Mouse (Mus musculus): Measurements from ENCODE around the gene Mrps2. TPM values are rescaled to one million over a fixed set of nuclear protein-coding genes. Genes with fewer than 3 reads are reported as not detected.
"Not testable (repeated sequence)": the region's sequence is repeated elsewhere in the genome, so short reads cannot be mapped to it uniquely, and the experiment has no call there.

Mrps2 gene
- polyA plus RNA-seq, 1 experiment, result 16.4 TPM

DNA sequence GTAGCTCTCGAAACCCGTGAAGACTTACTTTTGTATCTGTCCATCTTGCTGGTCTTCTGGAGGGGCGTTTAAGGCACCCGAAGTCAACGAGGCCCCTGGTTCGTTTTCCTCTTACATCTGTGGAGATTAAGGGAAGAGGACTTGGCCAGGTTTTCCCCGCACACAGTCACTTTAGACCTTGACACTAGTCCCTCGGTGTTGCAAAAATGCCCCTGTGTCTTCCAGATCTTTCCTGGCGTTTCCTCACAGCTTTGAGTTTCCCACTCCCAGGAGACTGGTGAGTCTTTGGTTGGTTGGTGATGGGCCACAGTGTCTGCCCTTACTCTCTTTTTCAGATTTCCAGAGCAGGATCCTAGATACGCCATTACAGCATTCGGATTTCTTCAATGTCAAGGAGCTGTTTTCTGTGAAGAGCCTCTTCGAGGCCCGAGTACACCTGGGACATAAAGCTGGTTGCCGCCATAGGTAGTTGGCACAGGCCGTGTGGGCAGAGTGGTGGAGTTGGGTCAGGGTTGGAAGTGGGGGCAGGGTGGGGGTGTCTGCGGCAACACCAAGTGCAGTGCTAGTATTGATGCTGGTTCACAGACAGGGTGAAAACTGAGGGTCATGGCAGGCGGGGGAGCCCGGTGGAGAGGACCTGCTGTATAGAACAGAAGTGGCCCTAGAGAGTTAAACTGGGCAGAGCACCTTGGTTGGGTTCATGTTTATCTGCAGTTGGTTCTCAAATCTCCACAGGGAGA, 790 bp downstream of the Mrps2 start:
- H3K4me3 ChIP-seq (replicated peaks), result peak overlapping the region; percentile 94
- H3K36me3 ChIP-seq (replicated peaks; ENCODE audit: low read length), result peaks cover 42% of the 10 kb centered on the region
- TF ChIP-seq GATA1 (IDR thresholded peaks at IDR 0.05; ENCODE audit: borderline replicate concordance, low read length) (no peak), FLI1 (IDR thresholded peaks at IDR 0.05; ENCODE audit: low read length) (no peak)
- H3K4me1 ChIP-seq, result peaks cover 44% of the 10 kb centered on the region
- peaks cover 4% of the 10 kb centered on the region; the same call in 1 of the 2 replicates for H3K9me3 ChIP-seq
- peaks cover 23% of the 10 kb centered on the region for H3K27me3 ChIP-seq (replicated peaks)

DNA sequence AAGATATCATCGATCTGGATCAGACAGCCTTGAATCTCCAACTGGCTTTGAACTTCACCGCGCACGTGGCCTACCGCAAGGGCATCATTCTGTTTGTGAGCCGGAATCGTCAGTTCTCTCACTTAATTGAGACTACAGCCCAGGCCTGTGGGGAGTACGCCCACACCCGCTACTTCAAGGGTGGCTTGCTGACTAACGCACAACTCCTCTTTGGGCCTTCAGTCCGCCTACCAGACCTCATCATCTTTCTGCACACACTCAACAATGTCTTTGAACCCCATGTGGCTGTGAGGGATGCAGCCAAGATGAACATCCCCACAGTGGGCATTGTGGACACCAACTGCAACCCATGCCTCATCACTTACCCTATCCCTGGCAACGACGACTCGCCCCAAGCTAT, 1.6 kb downstream of the Mrps2 start:
- Histone ChIP-seq H3K4me3 (replicated peaks) (no peak overlapping the region), H3K4me1 (peaks cover 44% of the 10 kb centered on the region)

DNA sequence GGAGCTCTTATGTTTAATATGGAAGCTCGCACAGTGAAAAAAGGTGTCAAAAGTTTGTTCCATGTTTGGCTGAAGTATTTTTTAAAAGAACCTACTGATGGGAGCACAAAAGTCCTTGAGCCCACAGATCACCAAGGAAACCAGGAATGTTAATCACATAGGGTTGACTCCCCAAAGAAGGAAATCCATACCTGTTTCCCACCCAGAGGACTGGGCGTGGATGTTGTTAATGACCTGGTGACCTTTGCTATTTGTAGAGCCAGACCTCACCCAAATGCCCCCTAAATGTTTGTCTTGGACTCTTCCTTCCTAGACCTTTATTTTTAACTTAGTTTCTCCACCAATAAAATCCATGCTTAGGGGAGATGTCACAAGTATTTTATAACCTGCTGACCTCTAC, 2.7 kb downstream of the Mrps2 start:
- H3K4me1 ChIP-seq, result peaks cover 40% of the 10 kb centered on the region
- TF ChIP-seq FLI1 (IDR thresholded peaks at IDR 0.05; ENCODE audit: low read length), result no peak
- TF ChIP-seq GATA1 (IDR thresholded peaks at IDR 0.05; ENCODE audit: borderline replicate concordance, low read length), result no peak

More for the DNA sequence above, 1.6 kb downstream of the Mrps2 start:
- Histone ChIP-seq H3K9me3 (peaks cover 4% of the 10 kb centered on the region; the same call in 1 of the 2 replicates), H3K27me3 (replicated peaks) (peaks cover 19% of the 10 kb centered on the region), H3K36me3 (replicated peaks; ENCODE audit: low read length) (peaks cover 42% of the 10 kb centered on the region)
- no peak for TF ChIP-seq FLI1 (IDR thresholded peaks at IDR 0.05; ENCODE audit: low read length)
- TF ChIP-seq GATA1 (IDR thresholded peaks at IDR 0.05; ENCODE audit: borderline replicate concordance, low read length), result no peak

DNA sequence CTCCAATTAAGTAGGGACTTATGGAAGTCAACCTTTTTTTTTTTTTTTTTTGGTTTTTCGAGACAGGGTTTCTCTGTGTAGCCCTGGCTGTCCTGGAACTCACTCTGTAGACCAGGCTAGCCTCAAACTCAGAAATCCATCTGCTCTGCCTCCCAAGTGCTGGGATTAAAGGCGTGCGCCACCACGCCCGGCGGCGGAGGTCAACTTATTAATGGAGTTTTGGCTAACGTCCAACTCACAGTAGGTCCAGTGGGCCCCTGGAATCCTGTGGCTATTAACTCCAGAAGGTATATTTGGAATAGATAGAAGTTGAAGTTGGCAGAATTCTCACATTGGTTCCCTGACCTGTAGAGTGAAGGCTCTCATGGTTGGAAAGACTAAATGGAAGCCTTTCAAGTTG, 4.1 kb downstream of the Mrps2 start:
- H3K4me1 ChIP-seq, result peaks cover 26% of the 10 kb centered on the region
- H3K36me3 ChIP-seq (replicated peaks; ENCODE audit: low read length), result peaks cover 42% of the 10 kb centered on the region
- H3K27me3 ChIP-seq (replicated peaks); H3K4me3 ChIP-seq (replicated peaks); H3K9me3 ChIP-seq: not testable (repeated sequence)

More for the DNA sequence above, 2.7 kb downstream of the Mrps2 start:
- H3K27me3 ChIP-seq (replicated peaks), result peaks cover 8% of the 10 kb centered on the region
- peaks cover 42% of the 10 kb centered on the region for H3K36me3 ChIP-seq (replicated peaks; ENCODE audit: low read length)
- no peak overlapping the region for H3K4me3 ChIP-seq (replicated peaks)
- H3K9me3 ChIP-seq, result peaks cover 4% of the 10 kb centered on the region; the same call in 1 of the 2 replicates

DNA sequence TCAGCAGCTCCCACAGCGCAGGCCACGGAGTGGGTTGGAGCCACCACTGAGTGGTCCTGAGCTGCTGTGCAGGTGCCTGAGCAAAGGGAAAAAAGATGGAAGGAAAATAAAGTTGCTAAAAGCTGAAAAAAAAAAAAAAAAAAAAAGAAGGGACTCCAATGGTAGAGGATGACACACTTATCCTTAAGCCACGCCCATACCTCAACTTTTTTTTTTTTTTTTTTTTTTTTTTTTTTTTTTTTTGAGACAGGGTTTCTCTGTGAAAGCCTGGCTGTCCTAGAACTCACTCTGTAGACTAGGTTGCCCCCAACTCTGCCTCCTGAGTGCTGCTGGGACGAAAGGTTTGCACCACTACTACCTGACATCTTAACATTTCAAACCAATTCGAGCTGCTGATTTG, 10.1 kb downstream of the Mrps2 start:
- not testable (repeated sequence) for H3K4me1 ChIP-seq

DNA sequence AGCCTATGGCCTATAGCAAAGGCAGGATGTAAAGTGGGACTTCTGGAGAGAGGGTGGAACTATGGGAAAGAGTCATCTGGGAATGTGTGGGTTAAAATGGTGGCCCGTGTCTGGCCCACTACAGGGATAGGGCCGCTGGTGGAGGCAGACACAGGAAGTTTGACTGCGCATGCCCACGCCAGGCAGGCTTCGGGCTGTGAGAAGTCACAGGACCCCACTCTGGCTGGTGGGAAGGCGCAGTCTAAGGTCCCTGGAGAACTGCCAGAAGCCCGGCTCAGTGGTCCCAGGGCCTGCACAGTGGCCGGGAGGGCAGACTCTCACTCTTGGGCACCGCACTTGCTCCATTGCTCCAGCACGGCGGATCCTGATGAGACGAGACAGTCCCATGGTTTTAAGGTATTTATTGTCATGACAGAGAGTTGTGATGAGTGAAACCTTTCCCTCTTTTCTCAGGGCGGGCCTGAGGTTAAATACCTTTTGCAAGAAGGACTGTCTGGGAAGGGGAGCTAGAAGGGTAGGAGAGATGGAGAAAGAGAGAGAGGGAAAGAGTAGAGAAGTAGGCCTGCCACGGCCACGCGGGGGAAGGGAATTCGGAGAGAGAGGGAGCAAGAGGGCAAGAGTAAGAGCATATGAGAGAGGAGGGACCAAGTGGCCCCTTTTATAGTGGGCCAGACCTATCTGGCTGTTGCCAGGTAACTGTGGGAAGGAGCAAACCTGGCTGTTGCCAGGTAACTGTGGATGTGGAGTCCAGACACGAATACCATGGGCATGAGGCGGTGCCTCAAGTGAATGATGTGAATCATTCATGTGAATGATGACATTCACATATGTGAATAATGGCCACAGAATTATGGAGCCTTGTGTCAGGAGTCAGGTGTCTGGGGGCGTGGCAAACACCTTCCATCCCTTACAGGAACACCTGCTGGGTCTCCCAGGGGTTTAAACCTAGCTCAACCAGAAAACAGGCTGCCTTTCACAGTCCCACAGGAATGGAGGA, 11.6 kb downstream of the Mrps2 start:
- no peaks in the 10 kb centered on the region for H3K9me3 ChIP-seq
- H3K4me1 ChIP-seq, result no peaks in the 10 kb centered on the region
- no peak overlapping the region for H3K4me3 ChIP-seq (replicated peaks)
- peaks cover 13% of the 10 kb centered on the region for H3K27me3 ChIP-seq (replicated peaks)
- TF ChIP-seq FLI1 (IDR thresholded peaks at IDR 0.05; ENCODE audit: low read length) (no peak), GATA1 (IDR thresholded peaks at IDR 0.05; ENCODE audit: borderline replicate concordance, low read length) (no peak)
- no peaks in the 10 kb centered on the region for H3K36me3 ChIP-seq (replicated peaks; ENCODE audit: low read length)

More for the DNA sequence above, 10.1 kb downstream of the Mrps2 start:
- H3K36me3 ChIP-seq (replicated peaks; ENCODE audit: low read length); H3K9me3 ChIP-seq; H3K4me3 ChIP-seq (replicated peaks); H3K27me3 ChIP-seq (replicated peaks): not testable (repeated sequence)

DNA sequence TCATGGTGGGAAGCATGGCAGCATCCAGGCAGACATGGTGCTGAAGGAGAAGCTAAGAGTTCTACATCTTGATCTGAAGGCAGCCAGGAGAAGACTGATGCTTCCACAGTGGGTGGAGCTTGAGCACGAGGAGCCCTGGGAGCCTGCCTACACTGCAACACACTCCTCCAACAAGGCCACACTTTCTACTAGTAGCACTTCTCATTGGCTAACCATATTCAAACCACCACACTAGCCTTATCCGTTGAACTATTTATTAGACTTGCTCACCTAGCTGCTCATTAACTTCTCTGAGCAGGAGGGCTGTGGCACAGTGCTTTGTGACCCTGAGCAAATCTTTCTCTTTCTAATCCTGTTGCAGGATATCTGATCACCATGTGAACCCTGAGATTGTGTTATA, 16.0 kb downstream of the Mrps2 start:
- H3K36me3 ChIP-seq (replicated peaks; ENCODE audit: low read length), result no peaks in the 10 kb centered on the region
- TF ChIP-seq GATA1 (IDR thresholded peaks at IDR 0.05; ENCODE audit: borderline replicate concordance, low read length), result no peak
- TF ChIP-seq FLI1 (IDR thresholded peaks at IDR 0.05; ENCODE audit: low read length), result no peak
- H3K27me3 ChIP-seq (replicated peaks), result peaks cover 18% of the 10 kb centered on the region
- no peaks in the 10 kb centered on the region for H3K9me3 ChIP-seq
- H3K4me3 ChIP-seq (replicated peaks), result no peak overlapping the region
- H3K4me1 ChIP-seq, result no peaks in the 10 kb centered on the region

DNA sequence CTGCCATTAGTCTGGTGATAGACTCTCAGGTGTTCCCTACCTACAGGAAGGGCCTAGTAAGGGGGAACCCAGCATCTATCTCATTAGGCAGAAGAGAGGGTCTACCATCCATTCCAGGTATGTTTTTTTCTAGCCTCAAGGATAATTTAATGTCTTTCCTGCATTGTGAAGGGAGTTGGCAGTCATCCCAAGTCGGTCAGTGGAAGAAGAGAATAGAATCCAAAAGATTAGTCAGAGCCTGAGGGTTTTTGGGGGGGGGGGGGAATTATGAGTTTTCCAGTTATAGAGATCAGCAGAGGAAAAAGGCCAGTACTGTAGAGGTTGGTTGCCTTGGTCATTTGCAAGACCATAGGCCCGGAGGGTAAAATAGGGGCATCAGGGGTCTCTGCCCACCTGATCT, 26.7 kb downstream of the Mrps2 start:
- Histone ChIP-seq H3K27me3 (replicated peaks) (peaks cover 20% of the 10 kb centered on the region), H3K4me1 (peaks cover 29% of the 10 kb centered on the region), H3K9me3 (no peaks in the 10 kb centered on the region), H3K4me3 (replicated peaks) (no peak overlapping the region), H3K36me3 (replicated peaks; ENCODE audit: low read length) (no peaks in the 10 kb centered on the region)
- TF ChIP-seq GATA1 (IDR thresholded peaks at IDR 0.05; ENCODE audit: borderline replicate concordance, low read length) (no peak), FLI1 (IDR thresholded peaks at IDR 0.05; ENCODE audit: low read length) (no peak)

DNA sequence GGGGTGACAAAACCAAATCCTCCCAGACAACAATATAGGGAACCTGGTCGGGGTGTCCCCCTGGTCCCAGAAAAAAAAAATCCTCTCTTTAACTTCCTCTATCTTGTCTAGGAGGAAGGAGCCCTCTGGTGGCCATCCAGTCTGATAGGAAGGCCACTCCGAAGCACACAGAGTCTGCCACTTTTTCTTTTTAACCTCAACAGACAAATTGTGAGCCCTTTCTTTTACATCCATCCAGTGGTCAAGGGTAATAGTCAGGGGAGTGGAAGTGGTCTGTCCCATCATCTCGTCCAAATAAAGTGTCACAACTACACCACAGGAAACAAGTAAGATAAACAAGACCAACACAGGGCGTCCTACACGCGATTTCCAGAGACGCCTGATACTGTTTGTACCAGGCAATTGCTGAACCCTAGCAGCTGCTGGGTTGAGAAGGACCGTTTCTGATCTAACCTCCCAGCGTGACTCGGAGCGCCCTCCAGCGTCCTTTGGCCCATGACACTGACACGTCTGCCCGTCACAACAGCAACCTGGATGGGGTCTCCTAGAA, 27.4 kb downstream of the Mrps2 start:
- H3K4me1 ChIP-seq, result peaks cover 29% of the 10 kb centered on the region
- no peaks in the 10 kb centered on the region for H3K36me3 ChIP-seq (replicated peaks; ENCODE audit: low read length)
- H3K4me3 ChIP-seq (replicated peaks), result peak overlapping the region; percentile 31
- H3K27me3 ChIP-seq (replicated peaks), result peaks cover 20% of the 10 kb centered on the region
- no peak for TF ChIP-seq FLI1 (IDR thresholded peaks at IDR 0.05; ENCODE audit: low read length)
- TF ChIP-seq GATA1 (IDR thresholded peaks at IDR 0.05; ENCODE audit: borderline replicate concordance, low read length), result no peak
- H3K9me3 ChIP-seq, result no peaks in the 10 kb centered on the region
